Mouse (Mus musculus) common myeloid progenitor, adult 5-6 weeks (primary cell): ENCODE results near the gene Tacc2. TPM values are rescaled to one million over a fixed set of nuclear protein-coding genes. Genes with fewer than 3 reads are reported as not detected.
"Not testable (repeated sequence)": the region's sequence is repeated elsewhere in the genome, so short reads cannot be mapped to it uniquely, and the experiment has no call there.

Source experiments
- ATAC-seq: replicated peaks from 2 replicates; pipeline ENCODE4 v1.8.0; 2016; ENCODE audit warnings: low read depth, mild to moderate bottlenecking, moderate TSS enrichment, inconsistent platforms; ENCODE audit not compliant: poor library complexity, severe bottlenecking
- total RNA-seq: library from RNA; stranded (forward); fragments of 200-1000, 187-1606 nt; gene quantifications from 2 replicates; pipeline ENCODE4 v1.2.3, GENCODE M21; 2017

Tacc2 gene
- total RNA-seq, 1 experiment from 2014 or later: 3.6 TPM

DNA sequence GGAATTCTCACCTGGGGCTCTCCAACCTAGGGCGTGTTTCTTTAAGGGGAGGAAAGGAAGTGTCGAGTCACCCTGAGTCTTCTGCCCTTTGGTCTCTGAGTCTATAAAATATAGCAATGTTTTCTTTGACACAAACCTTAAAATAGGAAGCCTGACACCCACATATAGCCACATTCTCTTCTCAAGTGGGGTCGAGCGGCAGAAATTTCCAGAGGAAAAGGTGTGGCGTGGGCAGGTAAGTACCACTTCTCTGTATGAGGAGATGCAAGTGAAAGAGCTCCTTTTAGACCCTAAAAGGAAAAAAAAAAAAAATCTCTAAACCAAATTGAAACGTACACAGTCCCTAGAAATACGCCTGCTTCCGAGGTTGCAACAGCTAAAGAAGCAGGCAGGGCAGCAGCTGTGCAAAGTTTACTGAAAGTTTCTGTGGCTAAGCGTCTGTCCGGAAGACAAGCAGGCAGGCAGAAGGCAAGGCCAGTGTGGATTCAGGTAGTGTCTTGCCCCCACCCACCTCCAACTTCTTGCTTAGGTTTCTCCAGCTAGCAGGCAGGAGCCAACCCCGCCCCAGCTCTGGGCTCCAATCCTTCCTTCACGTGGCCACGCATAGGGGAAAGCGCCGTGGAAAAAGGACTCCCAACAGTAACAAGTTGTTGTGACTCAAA lies 68.2 kb downstream of the Tacc2 start:
- ATAC-seq: peak; percentile 24

DNA sequence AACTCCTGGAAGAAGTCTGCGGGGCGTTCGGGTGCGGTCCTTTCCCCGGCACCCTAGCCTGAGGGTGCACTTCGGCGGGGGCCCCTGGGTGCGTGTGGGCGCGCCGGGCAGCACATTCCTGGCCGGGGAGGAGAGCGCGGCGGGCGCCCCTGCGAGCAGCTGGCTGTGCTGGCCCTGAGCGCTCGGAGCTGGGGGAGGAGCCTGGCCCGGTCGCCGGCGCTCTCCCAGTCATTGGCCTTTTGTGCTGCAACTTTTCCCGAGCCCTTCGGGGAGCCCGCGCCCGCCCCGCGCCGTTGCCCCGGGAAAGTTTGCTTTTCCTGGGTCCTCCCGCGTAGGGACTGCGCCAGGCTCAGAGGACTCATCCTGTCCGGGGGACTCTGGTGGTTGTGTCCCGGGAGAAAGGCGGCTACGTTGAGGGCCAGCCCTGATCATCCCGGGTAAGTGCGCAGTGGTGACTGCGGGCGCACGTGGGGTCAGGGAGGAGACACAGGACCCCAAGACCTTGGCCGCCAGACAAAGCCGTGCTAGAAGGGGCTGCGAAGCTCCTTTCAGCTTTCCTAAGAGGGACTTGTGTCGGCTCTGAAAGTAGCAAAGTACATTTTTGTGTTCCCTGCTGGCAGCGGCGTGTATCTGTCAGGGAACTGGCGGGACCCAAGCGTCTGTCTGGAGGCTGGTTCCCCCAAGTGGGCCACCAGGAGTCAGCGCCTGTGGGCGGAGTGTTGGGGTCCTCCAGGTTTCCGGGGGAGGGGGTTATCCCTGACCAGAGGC lies 68.9 kb downstream of the Tacc2 start:
- ATAC-seq: peak; percentile 67

DNA sequence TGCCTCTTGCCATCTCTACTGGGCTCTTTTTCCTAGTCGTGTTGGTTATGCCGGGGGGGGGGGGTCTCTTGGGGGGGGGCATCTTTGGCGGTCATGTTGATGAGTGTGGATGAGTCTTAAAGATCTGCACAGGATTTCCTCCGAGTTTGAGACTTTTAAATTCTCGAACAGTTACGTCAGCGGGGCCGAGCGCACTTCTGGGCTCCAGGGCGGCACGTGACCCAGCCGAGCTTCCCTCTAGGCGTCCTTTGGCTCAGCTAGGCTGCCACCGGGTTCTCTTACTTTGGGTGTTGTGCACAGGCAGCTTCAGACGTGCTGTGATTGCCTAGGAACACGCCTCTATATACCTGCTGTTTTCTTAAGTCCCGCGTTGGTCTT lies 69.5 kb downstream of the Tacc2 start:
- ATAC-seq: peak; percentile 70

DNA sequence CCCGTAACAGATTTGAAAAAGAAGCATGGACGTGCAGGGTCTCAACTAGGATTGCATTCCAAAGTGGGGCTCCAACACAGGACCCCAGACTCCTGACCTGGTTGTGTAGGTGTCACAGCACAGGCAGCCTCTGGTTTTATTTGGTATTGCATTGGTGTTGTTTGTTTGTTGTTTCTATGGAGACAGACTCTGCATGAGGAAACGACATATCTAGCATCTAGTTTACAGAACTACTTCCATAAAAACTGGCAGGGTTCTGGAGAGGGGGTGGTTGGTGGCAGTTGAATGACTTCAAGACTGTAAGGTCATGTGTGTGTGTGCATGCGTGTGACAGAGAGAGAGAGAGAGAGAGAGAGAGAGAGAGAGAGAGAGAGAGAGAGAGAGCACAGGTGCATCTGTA lies 70.8 kb downstream of the Tacc2 start:
- no peak; the same call in 1 of the 2 replicates for ATAC-seq

DNA sequence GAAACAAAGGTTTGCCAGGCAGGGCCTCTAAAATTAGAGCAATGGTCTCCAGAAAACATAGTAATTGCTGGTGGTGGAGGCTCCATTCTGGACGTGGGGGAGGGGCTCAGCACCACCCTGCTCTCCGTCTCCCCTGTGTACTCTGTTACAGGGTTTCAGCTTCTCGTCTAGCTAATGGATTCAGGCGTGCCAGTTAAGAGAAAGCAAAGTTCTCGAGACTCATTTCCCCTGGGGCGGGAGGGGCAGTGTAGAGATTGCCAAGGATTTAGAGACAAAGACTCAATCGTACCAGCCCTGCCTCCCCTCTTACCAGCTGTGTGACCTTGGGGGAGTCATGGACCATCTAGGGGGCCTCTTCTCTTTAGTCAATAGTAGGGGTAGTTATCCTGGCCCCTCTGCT lies 72.0 kb downstream of the Tacc2 start:
- ATAC-seq: no peak

DNA sequence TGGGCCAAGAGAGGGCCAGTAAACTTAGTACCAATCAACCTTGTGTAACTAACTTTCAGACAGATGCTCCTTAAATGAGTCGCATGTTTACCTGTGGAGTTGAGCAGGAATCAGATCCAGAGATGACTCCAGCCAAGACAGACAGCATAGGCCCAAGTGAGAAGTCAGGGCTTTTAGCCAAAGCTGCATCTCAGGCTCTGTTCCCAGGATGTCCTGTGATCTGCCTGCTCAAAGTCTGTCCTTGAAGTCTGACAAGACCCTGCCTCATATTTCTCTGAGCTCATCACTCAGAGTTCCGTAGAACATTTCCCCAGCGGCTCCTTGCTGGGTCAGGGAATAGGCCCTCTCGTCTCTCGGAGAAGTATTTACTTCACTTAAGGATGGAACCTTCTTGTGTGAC lies 73.4 kb downstream of the Tacc2 start:
- no peak for ATAC-seq

DNA sequence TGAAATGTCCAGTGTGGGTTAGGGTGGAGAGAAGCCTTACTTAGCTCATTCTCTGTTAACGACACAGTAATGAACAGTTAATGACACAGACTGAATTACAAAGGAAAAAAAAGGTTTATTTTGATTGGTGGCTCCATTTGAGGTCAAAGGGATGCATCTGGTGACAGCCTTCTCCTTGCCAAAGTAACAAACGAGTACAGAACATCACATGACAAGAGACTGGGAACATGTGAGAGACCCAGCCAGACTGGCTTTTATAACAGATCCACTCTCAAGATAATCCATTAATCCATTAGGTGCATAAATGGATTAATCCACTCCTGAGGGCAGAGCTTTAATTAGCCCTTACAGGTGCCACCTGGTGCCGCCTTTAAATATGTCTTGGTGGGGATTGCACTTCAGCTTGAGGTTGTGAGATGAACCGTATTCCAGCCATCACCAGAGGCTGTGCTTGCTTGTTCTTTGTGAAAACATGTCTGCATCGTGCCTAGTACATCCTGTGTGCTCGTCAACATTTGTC lies 75.9 kb downstream of the Tacc2 start:
- ATAC-seq: no peak

DNA sequence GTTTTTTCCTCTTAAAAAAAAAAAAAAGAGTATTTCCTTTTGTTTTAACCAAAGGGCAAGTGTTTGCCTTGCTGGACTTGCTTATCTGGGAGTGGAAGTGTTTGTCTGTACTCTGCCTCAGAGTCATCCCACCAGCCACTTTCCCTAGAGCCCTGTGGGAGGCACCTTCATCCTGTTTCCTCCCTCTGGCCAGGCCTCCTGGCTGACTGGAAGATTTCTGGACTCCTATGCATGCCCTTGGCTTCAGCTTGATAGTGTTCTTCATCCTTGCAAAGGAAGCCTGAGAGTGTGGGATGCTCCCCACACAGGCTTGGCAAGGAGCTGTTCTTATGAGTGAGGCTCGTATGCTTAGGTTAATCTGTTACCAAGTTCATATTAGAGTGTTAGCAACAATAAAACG lies 77.3 kb downstream of the Tacc2 start:
- ATAC-seq: no peak

DNA sequence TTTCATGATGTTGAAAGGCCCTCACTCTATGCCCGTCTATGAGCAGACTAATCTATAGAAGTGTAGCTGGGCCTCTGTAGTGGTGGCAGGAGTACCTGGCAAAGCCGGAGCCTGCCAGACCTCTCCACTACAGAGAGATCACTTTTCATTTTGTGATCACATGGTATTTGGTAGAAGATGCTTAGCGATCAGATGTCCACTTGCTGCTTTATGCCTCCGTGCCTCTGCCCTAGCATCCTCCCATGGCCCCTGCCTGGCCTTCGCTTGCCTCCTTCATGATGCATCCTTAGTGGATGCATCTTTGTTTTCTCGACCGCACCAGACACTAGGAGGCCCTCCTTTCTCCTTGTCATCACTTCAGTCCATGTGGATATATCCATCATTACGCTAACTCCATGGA lies 79.7 kb downstream of the Tacc2 start:
- ATAC-seq: no peak

DNA sequence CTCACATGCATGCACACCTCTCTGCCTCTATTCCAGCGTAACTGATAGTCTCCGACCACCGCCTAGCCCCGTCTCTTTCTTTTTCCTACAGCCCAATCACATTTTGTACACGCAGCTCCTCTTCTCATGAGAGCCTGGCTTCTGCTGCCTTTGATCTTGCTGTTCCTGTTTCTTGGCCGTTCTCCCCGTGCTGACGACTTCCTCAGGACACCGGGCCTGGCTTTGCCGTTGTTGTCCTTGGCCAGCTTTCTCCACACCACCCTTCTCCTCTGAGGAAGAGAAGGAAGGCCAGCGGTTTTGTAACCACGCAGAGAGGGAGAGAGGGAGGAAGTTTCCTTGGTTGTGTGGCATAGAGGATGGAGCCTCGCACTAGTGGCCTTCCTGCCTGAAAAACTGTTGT lies 80.5 kb downstream of the Tacc2 start:
- peak; percentile 63 for ATAC-seq

DNA sequence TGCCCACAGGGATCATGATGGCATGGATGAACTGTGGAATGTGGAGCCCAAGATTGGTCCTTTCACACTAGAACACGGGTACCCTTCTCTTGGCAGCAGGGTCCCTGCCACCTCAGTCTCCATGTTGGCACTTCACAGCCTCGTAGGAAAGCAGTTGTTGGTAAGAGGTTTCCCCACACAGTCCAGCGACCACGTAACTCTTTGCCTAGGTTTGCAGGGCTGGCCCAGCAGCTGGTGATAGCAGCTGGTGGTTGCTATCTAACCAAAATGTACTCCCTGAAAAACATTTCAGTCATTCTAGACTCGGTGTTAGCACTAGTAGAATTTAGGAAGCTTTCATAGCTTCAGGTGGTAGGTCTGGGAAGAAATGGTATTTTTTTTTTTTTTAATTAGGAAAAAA lies 81.9 kb downstream of the Tacc2 start:
- ATAC-seq: no peak

DNA sequence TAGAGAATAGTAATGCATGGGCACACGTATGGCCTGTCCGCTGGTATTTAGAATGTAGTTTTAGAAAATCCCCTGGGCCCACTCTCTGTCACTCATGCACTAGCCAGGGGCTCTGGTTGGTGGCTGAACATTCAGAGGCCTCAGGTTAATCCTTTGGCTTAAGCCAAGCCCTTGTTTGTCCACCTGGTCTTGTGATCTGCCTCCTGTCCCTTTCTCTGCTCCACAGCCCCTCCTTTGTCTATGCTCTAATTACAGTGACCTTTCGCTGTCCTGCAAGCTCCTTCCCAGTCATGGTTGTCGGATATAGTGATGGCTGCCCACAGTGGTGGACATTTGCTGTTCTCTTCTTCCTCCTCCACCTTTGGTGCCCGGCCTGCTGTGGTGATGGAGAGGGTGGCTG lies 85.0 kb downstream of the Tacc2 start:
- ATAC-seq: no peak

DNA sequence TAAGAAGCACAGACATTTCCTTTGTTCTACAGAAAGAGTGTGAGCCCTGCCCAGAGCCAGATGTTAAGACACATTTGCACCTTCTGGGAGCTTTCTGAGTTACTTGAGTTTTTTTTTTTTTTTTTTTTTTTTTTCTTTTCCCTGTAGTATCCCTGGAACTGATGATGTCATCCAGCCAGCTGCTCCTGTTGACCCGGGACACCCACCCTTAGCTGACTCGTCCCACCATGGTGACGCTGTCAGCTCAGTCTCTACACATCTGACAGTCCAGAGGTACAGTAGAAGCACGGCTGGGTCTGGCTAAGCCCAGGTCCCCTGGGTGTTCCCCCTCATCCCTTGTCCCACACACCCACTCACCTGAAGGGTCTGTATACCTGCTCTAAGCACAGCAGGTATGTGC lies 85.6 kb downstream of the Tacc2 start:
- ATAC-seq: no peak

DNA sequence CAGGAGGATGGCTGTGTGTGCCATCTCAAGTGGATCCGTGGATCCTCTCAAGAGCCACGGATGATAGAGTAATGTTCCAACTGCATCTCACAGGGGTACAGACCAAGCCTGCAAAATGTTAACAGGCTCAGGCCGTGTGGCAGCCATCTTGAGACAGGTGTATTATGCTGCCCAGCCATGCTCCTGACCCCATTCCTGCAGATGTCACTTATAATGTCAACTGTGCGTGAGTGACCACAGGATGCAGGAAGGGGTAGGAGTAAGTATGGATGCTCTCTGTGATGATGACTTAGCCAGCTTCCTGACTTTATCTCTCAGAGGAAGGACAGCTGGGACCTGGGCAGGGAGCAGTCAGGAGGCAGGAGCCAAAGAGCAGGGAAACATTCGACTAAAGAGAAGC lies 86.8 kb downstream of the Tacc2 start:
- no peak for ATAC-seq

DNA sequence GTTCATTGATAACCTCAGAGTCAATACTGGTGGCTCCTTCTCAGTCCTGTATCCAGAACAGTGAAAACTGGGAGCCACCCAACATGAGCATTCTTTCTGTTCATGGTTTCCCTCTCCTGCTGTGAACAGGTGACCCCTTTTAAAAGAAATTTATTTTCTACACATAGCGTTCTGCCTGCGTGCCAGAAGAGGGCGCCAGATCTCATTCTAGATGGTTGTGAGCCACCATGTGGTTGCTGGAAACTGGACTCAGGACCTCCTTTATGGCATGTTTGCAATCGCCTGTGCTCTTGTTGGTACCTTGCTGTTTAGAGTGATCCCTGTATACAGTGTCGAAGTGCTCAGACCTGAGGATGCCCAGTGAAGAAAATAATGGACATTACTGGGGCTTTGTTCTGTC lies 87.4 kb downstream of the Tacc2 start:
- no peak for ATAC-seq

DNA sequence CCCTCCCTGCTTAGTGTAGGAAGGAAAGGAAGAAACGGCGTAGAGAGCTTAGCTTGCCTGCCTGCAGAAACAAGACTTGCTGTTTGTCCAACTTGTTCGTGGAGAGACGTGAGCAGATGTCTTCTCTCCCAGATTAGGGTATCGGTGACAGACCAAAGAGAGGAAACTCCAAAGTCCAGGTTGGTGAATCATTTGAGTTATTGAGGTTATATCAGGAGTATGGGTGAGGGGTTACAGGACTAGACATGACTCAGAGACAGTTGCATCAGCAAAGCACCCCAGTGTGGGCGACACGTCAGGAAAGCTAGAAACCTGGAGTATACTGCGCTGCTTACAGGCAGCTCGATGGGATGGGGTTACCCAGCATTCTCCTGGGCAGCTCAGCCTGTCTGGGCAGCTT lies 88.1 kb downstream of the Tacc2 start:
- ATAC-seq: no peak

DNA sequence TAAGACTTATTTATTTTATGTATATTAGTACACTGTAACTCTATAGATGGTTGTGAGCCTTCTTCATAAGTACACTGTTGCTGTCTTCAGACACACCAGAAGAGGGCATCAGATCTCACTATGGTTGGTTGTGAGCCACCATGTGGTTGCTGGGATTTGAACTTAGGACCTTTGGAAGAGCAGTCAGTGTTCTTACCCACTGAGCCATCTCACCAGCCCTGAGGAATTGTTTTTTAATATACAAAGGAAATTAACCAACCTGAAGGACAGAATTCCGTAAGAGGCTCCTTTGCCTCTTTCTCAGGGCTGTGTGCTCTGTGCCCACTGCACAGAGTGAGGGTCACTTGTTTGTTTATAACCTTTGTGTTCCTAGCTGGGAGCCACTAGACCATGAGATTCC lies 90.8 kb downstream of the Tacc2 start:
- not testable (repeated sequence) for ATAC-seq

DNA sequence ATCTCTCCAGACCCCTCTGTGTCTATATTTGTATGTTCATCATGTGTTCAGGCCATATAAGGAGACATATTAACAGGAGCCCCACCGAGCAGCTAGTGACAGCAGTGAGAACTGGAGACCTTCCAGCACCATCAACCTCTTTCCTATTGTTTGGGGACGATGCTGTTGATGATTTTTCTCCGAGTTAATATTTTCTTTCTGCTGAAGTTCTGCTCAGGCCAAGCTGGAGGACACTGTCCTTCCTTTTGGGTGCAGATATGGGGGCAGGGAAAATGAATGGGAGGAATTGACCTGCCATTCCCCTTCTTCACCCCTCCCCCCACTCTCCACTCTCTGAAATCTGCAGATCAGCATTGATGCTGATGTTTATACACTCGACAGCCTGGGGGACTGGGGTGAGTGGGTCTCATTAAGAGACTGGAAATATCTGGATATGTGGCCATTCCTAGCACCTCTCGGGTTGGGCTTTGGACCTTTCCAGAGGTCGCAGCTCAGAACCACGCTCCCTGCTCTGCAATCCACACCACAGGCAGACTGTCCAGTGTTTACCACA lies 91.6 kb downstream of the Tacc2 start:
- no peak for ATAC-seq

DNA sequence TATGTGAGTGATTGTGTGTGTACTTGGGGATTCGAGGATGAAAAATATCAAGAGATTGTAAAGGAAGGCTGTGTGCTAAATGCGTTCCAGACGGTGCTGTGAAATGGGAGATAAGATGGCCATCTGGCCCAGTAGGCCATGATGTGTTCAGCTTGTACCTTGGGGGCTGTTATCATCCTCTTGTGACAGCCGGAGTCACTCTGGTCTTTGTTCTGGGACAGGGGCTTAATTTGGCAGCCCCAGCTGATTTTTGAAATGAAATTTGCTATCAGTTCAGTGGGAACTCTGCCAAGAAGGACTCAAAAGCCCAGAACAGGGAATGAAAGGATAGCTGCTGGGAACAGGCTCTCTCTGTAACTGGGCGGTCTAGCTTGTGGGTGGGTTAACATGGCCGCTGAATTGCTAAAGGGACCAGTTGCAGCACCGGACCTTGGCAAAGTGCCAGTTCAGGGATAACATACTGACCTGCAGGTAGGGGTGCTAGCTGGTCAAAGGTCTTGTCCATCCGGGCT lies 92.2 kb downstream of the Tacc2 start:
- no peak for ATAC-seq

DNA sequence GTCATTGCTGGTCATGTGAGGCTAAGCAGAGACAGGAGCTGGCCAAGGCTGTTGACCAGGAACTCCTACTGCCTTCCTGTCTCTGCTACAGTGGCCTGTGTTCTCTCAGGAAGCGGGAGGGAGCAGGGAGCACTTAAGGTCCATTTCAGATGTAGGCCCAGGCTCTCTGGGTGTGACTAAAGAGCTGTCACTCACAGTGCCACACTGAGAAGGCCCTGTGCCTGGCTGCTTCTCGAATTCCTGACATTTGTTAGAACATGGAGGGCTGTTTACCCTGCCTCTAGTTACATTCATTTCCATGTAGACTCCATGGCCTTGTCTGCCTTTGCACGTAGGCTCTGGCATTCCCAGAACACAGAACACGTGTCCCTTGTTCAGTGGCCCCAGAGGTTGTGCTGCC lies 93.1 kb downstream of the Tacc2 start:
- no peak for ATAC-seq

DNA sequence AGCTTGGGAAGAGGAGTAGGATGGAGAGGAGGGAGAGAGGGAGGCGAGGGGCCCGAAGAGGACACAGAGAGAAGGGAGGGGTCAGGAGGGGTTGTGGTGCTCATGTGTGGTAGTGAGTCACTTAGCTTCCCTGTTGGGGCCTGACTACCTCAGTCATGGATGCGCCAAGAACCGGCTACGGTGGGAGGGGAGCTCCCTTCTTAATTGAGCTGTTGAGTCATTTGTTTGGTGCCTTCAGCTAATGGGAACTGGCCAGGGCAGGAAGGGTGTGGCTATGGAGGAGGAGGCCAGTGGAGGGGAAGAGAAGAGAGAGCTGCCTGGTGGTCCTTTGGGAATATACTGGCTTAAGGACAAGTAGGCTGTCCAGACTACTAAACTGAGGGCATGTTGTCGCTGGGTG lies 94.1 kb downstream of the Tacc2 start:
- ATAC-seq: no peak
